Mouse (Mus musculus) forebrain, embryonic 14.5 days (tissue): Measurements from ENCODE around the gene Atp8b3. TPM values are rescaled to one million over a fixed set of nuclear protein-coding genes. Genes with fewer than 3 reads are reported as not detected.
A peak's percentile ranks its signal among the peaks of the same experiment; 100 is the strongest.

Experiments used
- ATAC-seq: fragments of 200-750 bp; cut with Nextera tagmentation; 2 replicates; pipeline ENCODE4 v1.8.0; 2017; ENCODE audit warnings: mild to moderate bottlenecking, moderate library complexity
- DNase-seq: peaks from one replicate; pipeline ENCODE4 v3.0.0-alpha.2; 2015; ENCODE audit warnings: low spot score
- H3K27ac ChIP-seq: fragments of 300-500 bp; sonication (generic); 2 replicates; pipeline ENCODE4 v1.5.1; 2014; ENCODE audit warnings: low read depth, mild to moderate bottlenecking, control low read depth, low read length, moderate library complexity
- H3K27me3 ChIP-seq: fragments of 300-500 bp; sonication (generic); replicated peaks from 2 replicates; pipeline ENCODE4 v1.6.1; 2014; ENCODE audit warnings: low read length, control low read depth, mixed read lengths; ENCODE audit not compliant: control insufficient read depth, insufficient read depth
- H3K36me3 ChIP-seq: fragments of 300-500 bp; sonication (generic); 2 replicates; pipeline ENCODE4 v1.6.1; 2014; ENCODE audit warnings: low read length, control low read depth; ENCODE audit not compliant: control insufficient read depth, insufficient read depth
- H3K4me1 ChIP-seq: fragments of 300-500 bp; sonication (generic); 2 replicates; pipeline ENCODE4 v1.6.1; 2014; ENCODE audit warnings: antibody characterized with exemption, low read length, control low read depth; ENCODE audit not compliant: control insufficient read depth, insufficient read depth
- H3K4me2 ChIP-seq: fragments of 300-500 bp; sonication (generic); 2 replicates; pipeline ENCODE4 v1.6.1; 2014; ENCODE audit warnings: mild to moderate bottlenecking, control low read depth, low read length
- H3K4me3 ChIP-seq: fragments of 300-500 bp; sonication (generic); 2 replicates; pipeline ENCODE4 v1.5.1; 2014; ENCODE audit warnings: low read depth, low read length, control low read depth
- H3K9ac ChIP-seq: fragments of 300-500 bp; sonication (generic); 2 replicates; pipeline ENCODE4 v1.6.1; 2014; ENCODE audit warnings: mild to moderate bottlenecking, low read length, control low read depth, moderate library complexity
- H3K9me3 ChIP-seq: fragments of 300-500 bp; sonication (generic); replicated peaks from 2 replicates; pipeline ENCODE4 v1.6.1; 2016; ENCODE audit warnings: low read length, control low read depth, mixed read lengths; ENCODE audit not compliant: control insufficient read depth
- WGBS: fragments of 180-500 bp; shearing (Covaris S2); extraction: QIAGEN DNeasy Blood & Tissue Kit; methylation state at CpG from one replicate; pipeline ENCODE4 v1.1.7; 2014; 5-methylcytosine and 5-hydroxymethylcytosine counted together
- polyA plus RNA-seq: library from polyadenylated mRNA; unstranded; fragments of >200 nt; fragmentation: Nextera tagmentation; extraction: Ambion mirVana; gene quantifications from 2 replicates; pipeline ENCODE4 v1.2.1, GENCODE M21; 2014

The Atp8b3 gene
- polyA plus RNA-seq, 1 experiment from 2014 or later: 0.33 TPM

DNA sequence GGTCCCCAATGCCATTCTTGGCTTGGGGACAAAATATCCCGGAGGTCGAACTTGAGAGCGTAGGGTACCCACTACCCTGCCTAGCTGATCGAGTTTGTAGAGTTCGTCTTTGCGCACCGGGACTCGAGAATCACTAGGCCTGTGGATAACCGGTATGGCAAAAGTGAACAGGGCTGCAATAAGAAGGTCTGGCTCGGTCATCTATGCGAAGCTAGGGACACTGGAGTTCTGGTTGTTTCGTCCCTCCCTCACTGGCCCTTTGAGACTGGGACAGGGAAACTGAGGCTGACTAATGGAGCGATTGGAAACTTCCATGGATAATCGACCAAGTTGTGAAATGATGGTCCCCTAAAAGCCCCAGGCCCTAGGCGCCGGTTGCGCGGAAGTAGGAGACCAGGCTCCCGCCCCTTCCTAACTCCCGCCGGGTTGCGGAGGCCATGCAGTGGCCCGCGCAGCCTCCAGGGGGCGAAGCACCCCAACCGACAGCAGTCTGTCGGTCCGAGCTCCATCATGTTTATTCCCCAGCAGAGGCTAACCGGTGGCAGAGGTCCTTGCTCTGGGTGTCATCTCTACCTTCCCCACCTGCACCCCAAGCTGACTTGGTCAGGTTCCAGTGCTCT lies 39.3 kb upstream of the Atp8b3 start:
- H3K9me3 ChIP-seq: no peaks in the 10 kb centered on the region
- DNase-seq (peak; percentile 66), ATAC-seq (peak; percentile 32; the same call in 1 of the 2 replicates)
- H3K4me2 ChIP-seq: peak overlapping the region; percentile 95
- peak overlapping the region; percentile 79 for H3K9ac ChIP-seq
- under 1% methylated on average over 29 of the region's 29 CpGs for WGBS
- H3K36me3 ChIP-seq: peaks cover 1% of the 10 kb centered on the region
- peaks cover 24% of the 10 kb centered on the region for H3K4me1 ChIP-seq
- H3K27ac ChIP-seq: peak overlapping the region; percentile 82; the same call in 1 of the 2 replicates
- peak overlapping the region; percentile 75 for H3K4me3 ChIP-seq
- no peaks in the 10 kb centered on the region for H3K27me3 ChIP-seq

DNA sequence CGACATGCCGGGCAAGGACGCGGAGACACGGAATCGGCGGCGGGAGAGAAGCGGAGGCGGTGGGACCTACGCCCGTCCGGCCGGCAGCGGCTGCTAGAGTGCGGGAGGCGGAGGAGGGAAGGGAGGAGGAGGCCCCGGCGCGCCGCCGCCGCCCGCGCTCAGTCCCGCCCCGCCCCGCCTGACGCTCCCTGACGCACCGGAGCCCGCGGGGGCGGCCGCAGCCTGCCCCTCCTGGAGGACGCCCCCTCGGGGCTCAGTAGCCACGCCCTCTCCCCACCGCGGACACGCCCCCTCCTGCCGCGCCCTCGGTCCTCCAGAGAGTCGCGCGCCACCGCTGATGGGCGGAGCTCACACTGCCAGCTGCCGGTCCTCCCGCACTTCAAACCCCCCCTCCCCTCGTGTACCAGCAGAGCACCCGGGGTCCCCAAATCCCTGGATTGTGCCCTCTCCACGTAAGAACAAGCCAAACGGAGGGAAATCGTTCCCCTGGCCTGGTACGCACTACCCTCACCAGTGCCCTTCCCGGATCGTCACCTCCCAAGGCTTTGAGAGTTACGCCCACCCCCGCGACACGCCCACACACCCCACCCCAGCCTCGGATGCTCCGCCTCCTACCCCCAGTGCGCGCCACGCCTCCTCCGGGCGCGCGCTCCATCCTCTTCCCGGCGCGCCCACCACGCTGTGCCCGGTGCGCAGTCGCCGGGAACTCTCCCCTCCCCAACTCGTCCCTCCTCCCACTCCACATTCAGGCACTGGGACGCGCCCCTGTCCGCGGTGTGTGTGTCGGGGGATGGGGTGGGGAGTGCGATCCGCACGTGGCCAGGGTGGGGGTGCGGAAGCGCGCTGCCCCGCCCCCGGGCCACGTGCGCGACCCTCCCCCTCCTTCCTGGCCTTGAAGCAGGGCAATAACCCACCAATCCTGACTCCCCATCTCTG lies 38.5 kb upstream of the Atp8b3 start, which contains the start of gene Klf16:
Gene Klf16 (minus strand): TSS at position 127 of the 936 bp plus-strand sequence.
- peak within 1 kb of the TSS; percentile 75 for H3K4me3 ChIP-seq
- H3K9me3 ChIP-seq: no peaks in the 10 kb centered on the region
- peaks cover 24% of the 10 kb centered on the region for H3K4me1 ChIP-seq
- no peaks in the 10 kb centered on the region for H3K27me3 ChIP-seq
- ATAC-seq (peak; percentile 83), DNase-seq (peak; percentile 96)
- H3K4me2 ChIP-seq: peak within 1 kb of the TSS; percentile 95
- H3K9ac ChIP-seq: peak within 1 kb of the TSS; percentile 79
- peak within 1 kb of the TSS; percentile 82 for H3K27ac ChIP-seq
- WGBS: under 1% methylated on average over 59 of the region's 97 CpGs
- H3K36me3 ChIP-seq: no peaks in the 10 kb centered on the region

DNA sequence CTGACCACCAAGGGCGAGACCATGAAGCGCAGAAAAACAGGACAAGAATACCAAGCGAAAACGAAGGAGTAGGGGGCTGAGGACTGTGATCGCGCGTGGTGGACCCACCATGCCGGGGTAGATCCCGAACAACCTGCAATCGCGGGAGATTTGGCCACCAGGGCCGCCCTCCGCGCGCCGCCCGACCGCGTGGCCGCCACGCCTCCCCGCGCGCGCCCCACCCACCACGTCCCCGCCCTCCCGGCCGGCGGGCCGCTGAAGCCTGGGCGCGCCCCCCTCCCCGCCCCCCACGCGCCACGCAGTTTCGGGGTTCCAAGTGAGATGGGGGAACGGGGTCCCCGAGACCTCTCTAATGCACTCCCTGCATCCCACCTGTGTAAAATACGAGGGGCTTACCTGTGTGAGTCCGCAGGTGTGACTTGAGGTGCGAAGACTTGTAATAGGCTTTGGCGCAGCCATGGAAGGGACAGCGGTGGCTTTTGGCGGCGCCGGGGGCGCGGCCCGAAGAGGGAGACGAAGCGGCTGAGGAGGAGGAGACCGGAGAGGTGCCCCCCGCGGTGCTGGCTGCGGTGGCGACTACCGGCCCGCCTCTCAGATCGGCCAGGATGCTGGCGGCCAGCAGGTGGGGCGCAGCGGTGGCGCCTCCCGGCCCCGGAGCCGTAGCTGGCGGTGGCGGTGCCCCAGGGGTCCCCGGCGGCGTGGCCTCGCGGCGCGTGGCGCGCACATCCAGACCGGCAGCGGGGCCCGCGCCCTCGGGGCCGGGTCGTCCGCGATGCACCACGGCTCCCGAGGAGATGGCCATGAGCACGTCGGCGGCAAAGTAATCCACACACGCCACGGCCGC lies 37.6 kb upstream of the Atp8b3 start:
- ATAC-seq (peak; percentile 1; the same call in 1 of the 2 replicates), DNase-seq (peak; percentile 43)
- Histone ChIP-seq H3K9ac (peak overlapping the region; percentile 79), H3K27ac (peak overlapping the region; percentile 82), H3K9me3 (no peaks in the 10 kb centered on the region), H3K36me3 (no peaks in the 10 kb centered on the region), H3K27me3 (no peaks in the 10 kb centered on the region), H3K4me3 (peak overlapping the region; percentile 75), H3K4me1 (peaks cover 24% of the 10 kb centered on the region), H3K4me2 (peak overlapping the region; percentile 95)
- WGBS: under 1% methylated on average over 66 of the region's 96 CpGs

DNA sequence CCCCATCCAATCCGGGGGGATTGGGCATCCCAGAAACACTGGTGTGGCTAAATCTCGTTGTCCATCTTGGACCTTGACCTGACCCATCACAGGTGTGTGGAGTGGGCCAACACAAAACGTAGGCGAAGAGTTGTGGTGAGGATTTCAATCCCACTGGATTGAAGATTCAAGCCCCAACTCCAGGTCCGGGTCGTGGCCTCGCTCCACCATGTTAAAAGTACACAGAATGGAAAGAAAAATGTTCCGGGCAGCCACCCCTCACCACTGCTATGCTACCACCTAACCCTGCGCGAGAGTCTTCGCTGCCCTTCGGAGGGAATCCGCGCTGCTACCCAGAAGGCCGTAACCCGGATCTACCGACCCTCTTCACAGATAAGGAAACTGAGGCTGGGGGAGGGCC lies 37.0 kb upstream of the Atp8b3 start:
- ATAC-seq: no peak
- Histone ChIP-seq H3K9ac (peak overlapping the region; percentile 79), H3K4me3 (peak overlapping the region; percentile 75), H3K4me2 (peak overlapping the region; percentile 95), H3K27ac (no peak overlapping the region), H3K9me3 (no peaks in the 10 kb centered on the region), H3K4me1 (peaks cover 30% of the 10 kb centered on the region), H3K36me3 (no peaks in the 10 kb centered on the region), H3K27me3 (no peaks in the 10 kb centered on the region)
- DNase-seq: no peak
- 14% methylated on average over 17 of the region's 17 CpGs for WGBS

DNA sequence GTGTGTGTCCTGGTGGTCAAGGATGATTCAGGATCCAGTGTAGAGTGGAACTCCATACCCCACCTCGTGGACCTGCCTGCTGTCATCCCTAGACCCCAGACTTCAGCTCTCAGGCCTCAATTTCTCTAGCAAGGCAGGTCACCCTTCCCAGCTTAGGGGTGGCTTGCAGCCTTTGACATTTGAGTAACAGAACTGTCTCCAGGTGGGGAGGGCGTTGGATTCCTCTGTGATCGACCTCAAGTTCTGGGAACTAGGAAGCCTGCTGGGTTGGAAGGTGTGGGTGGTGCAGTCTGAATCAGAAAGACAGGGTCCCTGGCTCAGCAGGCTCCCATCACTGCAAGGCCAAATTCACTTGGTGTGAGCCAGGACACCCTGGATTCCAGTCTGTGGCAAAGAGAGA lies 36.0 kb upstream of the Atp8b3 start:
- Histone ChIP-seq H3K4me2 (peak overlapping the region; percentile 95; the same call in 1 of the 2 replicates), H3K9ac (no peak overlapping the region), H3K27ac (no peak overlapping the region), H3K27me3 (no peaks in the 10 kb centered on the region), H3K9me3 (no peaks in the 10 kb centered on the region), H3K4me3 (no peak overlapping the region), H3K36me3 (no peaks in the 10 kb centered on the region), H3K4me1 (peaks cover 33% of the 10 kb centered on the region)
- WGBS: 83% methylated on average over 3 of the region's 3 CpGs
- ATAC-seq: no peak
- DNase-seq: no peak

DNA sequence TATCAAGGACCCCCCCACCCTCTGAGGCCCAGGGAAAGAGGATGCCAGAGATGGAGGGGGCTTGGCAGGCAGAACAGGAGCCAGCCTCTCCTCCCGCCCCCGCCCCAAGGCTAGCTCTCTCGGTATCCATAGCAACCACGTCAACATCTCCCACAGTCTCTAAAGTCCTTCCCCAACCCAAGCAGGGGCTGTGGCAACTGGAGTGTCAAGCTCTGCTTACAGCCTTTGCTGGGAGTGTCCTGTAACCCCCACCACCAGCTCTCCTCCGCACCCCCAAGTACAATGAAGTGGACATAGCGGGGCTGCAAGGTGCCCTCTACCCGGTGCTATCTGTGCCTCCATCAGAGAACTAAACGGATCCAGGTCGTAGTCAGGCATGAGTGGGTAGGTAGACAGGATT lies 35.0 kb upstream of the Atp8b3 start:
- 61% methylated on average over 9 of the region's 9 CpGs for WGBS
- H3K9me3 ChIP-seq: no peaks in the 10 kb centered on the region
- H3K36me3 ChIP-seq: no peaks in the 10 kb centered on the region
- no peak for ATAC-seq
- H3K4me3 ChIP-seq: no peak overlapping the region
- H3K9ac ChIP-seq: no peak overlapping the region
- no peak for DNase-seq
- H3K4me1 ChIP-seq: peaks cover 33% of the 10 kb centered on the region
- H3K27me3 ChIP-seq: no peaks in the 10 kb centered on the region
- no peak overlapping the region for H3K4me2 ChIP-seq
- H3K27ac ChIP-seq: no peak overlapping the region

DNA sequence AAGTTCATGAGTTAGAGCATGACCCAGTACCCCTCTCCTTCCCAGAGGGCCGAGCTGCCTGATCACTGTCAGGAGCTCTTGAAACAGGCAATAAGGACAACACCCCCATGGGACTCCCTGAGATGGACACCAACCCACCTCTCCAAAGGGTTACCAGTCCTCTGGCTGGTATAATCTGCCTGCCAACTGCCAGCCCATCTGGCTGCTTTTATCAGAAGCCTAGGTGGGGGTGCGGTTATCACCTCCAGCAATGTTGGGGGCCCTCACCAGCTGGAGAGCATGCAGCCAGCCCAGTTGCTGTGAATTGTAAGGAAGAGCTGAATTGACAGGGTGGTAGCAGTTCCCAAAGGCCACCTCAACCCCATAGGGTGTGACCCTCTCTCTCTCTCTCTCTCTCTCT lies 33.6 kb upstream of the Atp8b3 start:
- Histone ChIP-seq H3K9me3 (no peaks in the 10 kb centered on the region), H3K4me2 (no peak overlapping the region), H3K9ac (no peak overlapping the region), H3K27me3 (no peaks in the 10 kb centered on the region), H3K27ac (no peak overlapping the region), H3K36me3 (peaks cover 9% of the 10 kb centered on the region; the same call in 1 of the 2 replicates), H3K4me1 (peaks cover 31% of the 10 kb centered on the region), H3K4me3 (no peak overlapping the region)
- ATAC-seq (no peak), DNase-seq (no peak)
- WGBS: 74% methylated on average over 2 of the region's 2 CpGs
